Mouse (Mus musculus): ENCODE data around the gene Sv2a.

Sv2a gene

GRCm38 (mm10) chr3:96180727-96181477, at the start of gene Sv2a:
Sv2a (plus strand) TSS chr3:96181151.
- peak; percentile 64 for DNase-seq (ENCODE audit: inconsistent ontology term)

GRCm38 (mm10) chr3:96132478-96132877, 48.5 kb upstream of the Sv2a start:
- no peak for DNase-seq (ENCODE audit: inconsistent ontology term)

- peak; percentile 63 for DNase-seq (ENCODE audit: inconsistent ontology term)
Observed at GRCm38 (mm10) chr3:96133327-96133905, 47.5 kb upstream of the Sv2a start.

- DNase-seq (ENCODE audit: inconsistent ontology term) = no peak
Observed at GRCm38 (mm10) chr3:96135011-96135410, 45.9 kb upstream of the Sv2a start.

- DNase-seq (ENCODE audit: inconsistent ontology term) = peak; percentile 58
Observed at GRCm38 (mm10) chr3:96147950-96148349, 33.0 kb upstream of the Sv2a start.

- DNase-seq (ENCODE audit: inconsistent ontology term) = no peak
Observed at GRCm38 (mm10) chr3:96151836-96152235, 29.1 kb upstream of the Sv2a start.

- no peak for DNase-seq (ENCODE audit: inconsistent ontology term)
Observed at GRCm38 (mm10) chr3:96152611-96153010, 28.3 kb upstream of the Sv2a start.

GRCm38 (mm10) chr3:96155501-96155900, 25.4 kb upstream of the Sv2a start:
- DNase-seq (ENCODE audit: inconsistent ontology term) = no peak

GRCm38 (mm10) chr3:96159820-96160219, 21.1 kb upstream of the Sv2a start:
- no peak for DNase-seq (ENCODE audit: inconsistent ontology term)

GRCm38 (mm10) chr3:96160222-96160802, 20.6 kb upstream of the Sv2a start:
- peak; percentile 79 for DNase-seq (ENCODE audit: inconsistent ontology term)

- DNase-seq (ENCODE audit: inconsistent ontology term) = peak; percentile 83
Observed at GRCm38 (mm10) chr3:96160803-96161516, 20.0 kb upstream of the Sv2a start.

- DNase-seq (ENCODE audit: inconsistent ontology term) = peak; percentile 47
Observed at GRCm38 (mm10) chr3:96161869-96162840, 18.8 kb upstream of the Sv2a start, which contains the start of gene Mtmr11. Mtmr11 (plus strand) TSS chr3:96162004.

- no peak for DNase-seq (ENCODE audit: inconsistent ontology term)
Observed at GRCm38 (mm10) chr3:96163040-96163439, 17.9 kb upstream of the Sv2a start.

GRCm38 (mm10) chr3:96168466-96169158, 12.3 kb upstream of the Sv2a start:
- no peak for DNase-seq (ENCODE audit: inconsistent ontology term)

- DNase-seq (ENCODE audit: inconsistent ontology term) = no peak
Observed at GRCm38 (mm10) chr3:96170276-96170675, 10.7 kb upstream of the Sv2a start.

GRCm38 (mm10) chr3:96170976-96171545, 9.9 kb upstream of the Sv2a start:
- DNase-seq (ENCODE audit: inconsistent ontology term) = no peak

GRCm38 (mm10) chr3:96171583-96172196, 9.3 kb upstream of the Sv2a start:
- DNase-seq (ENCODE audit: inconsistent ontology term) = no peak

GRCm38 (mm10) chr3:96172197-96173178, 8.5 kb upstream of the Sv2a start, which contains the start of gene Sf3b4:
Sf3b4 (plus strand) TSS chr3:96172332.
- DNase-seq (ENCODE audit: inconsistent ontology term) = peak; percentile 96
